Mouse (Mus musculus) small intestine, adult 2 months (tissue): Measurements from ENCODE around the gene Vav2.

ENCODE experiments used
- CTCF ChIP-seq: fragments of 200-500 bp; IDR thresholded peaks from 2 replicates; pipeline ENCODE4 v1.5.1; 2012; ENCODE audit warnings: low read depth, mild to moderate bottlenecking, control low read depth, inconsistent platforms, low read length, moderate library complexity, mixed read lengths; ENCODE audit not compliant: insufficient replicate concordance, insufficient read length; ENCODE audit errors: extremely low read depth
- POLR2A ChIP-seq: fragments of 200-500 bp; IDR thresholded peaks from 2 replicates; pipeline ENCODE4 v1.6.1; 2012; ENCODE audit warnings: low read depth, mild to moderate bottlenecking, control low read depth, inconsistent platforms, low read length, moderate library complexity

DNA sequence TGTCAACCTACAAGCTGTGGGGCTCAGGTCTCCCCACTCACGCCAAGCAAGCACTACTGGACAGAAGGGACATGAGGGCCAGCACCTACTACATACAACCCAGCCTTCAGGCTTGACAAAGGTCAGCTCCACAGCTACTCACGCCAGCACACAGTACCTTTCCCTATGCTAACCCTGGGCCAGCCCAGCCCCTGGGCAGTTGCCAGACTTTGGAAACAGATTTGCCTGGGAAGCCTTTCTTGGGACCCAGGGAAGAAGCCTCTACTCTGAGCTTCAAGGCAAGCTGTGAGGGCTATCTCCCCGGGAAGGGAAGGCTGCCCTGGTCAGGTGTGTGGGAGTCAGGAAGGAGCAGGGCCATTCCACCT lies 43.1 kb upstream of the Vav2 start:
- no peak for TF ChIP-seq CTCF
- TF ChIP-seq POLR2A: no peak
